Mouse (Mus musculus) kidney, adult 9 months (tissue): ENCODE results near the gene Ispd.

Experiments
- DNase-seq: peaks from one replicate; pipeline ENCODE4 v3.0.0; 2022

Ispd gene

DNA sequence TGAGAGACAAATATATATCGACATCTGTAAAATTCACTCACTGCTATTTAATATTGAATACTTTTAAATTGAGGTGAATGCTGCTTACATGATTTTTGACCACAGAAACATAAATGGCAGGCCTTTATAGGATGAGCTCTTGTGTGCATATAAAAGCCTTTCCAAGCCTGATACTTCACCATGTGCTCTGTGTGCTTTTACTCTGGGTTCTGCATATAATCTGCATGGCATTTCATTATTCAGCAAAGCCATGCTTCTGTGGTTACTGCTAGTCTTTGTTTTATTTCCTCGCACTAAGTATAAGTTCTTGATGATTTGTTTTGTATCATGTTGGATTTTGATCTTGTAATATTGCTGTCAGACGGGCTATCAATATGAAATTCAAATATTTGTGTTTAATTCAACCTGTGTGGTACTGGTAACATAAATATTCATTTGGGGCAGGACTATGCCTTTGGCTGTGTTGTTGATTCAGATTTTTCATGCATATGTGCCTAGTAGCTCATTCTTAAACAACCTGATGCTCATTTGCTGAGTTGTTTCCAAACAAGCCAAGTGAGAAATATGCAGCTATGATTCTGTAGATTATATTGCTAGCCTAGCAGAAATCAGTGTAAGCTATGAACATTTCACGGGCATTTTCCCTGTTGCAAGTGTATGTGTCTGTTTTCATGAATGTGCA lies 189.3 kb downstream of the Ispd start:
- DNase-seq = no peak

DNA sequence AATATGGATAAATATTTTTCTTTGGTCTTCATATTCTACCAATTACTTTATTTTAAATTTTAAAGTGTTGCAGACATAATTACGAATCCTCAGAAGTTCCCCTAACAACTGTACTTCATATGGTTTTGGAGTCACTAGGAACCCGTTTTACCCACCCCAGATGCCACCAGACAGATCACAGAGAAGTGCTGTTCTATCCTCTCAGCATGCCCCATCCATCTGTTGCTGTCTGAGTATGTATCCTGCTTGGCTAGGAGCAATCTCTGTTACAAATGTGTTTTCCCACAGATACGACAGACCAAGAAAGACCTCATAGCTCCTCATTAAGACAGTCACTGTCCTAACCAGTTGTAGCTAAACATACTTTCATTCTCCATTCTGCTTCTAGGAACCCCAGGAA lies 203.6 kb downstream of the Ispd start:
- DNase-seq = no peak

DNA sequence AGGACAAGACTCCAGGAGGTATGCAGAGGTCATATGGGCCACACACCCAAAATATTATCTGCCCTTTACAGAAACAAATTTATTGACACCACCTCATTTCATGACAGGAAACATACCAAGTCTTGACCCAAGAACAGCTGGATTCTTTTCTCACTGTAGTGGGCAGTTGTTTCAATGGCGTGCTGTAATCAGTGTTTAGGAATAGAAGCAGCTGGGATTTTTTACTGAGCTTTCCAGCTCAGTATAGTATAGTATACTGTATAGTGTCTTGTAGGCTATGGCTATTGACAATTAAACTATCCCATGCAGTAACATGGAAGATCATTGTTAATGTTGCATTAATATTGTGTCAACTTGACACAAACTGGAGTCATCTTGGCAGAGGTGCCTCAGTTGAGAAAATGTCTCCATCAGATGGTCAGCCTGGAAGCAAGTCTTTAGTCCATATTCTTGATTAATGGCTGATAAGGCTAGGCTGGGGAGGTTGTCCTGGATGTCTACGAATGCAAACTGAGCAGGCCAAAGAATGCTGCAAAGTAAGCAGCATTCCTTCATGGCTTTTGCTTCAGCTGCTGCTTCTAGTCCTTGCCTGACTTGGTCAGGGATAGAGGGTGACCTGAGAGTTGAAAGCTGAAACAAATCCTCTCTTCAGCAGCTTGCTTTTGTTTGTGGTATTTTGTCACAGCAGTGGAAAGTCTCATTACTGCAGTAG lies 216.4 kb downstream of the Ispd start:
- peak; percentile 7 for DNase-seq

DNA sequence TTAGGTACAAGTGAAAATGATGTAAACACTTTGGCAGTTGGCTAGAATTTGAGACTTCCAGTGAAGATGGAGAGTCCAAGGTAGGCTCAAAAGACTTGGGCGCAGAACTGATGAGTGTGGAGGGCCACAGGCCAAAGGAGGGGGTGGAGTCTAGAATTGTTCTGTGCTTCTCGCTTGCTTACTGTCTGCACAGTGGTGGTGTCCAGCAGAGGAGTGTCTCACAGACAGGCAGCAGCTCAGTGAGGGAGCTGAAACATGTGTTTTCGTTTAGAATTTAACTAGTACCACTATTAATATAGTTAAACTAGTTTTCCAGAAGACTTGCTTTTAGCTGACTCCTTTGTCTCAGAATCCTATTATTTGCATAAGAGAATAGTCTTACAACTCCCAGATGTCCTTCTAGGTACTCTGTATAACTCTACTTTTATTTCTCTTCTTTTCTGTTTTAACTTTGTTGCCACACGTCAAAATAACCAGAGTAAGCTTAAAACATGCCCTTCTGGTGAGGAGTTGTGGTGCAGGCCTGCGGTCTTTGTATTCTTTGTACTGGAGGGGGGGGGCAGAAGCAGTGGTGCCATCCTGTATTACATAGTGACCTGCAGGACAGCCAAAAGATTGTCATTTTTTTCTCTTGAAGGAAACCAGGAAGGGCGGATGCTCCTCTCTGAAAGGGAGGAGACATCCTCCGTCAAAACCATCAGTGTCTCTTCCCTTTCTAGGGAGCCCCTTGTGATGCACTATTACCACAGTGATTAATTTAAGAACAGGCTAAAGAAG lies 240.9 kb downstream of the Ispd start:
- DNase-seq = peak; percentile 45

DNA sequence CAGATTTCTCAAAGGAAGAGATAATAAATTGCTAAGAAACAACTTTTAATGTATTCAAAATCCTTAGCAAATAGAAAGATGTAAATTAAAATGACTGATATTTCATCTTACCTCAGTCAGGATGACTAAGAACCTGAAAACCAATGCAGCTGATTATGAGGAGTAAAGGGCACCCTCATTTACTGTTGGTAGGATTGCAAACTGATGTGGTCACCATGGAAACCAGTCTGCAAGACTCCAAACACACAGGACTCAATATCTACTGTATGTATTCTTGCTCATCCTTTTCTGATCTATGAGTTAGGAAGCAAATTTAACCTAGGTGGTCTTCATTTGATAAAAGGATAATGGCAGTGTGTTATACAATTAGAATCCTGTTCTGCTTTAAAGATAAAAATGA lies 246.0 kb downstream of the Ispd start:
- DNase-seq = no peak

DNA sequence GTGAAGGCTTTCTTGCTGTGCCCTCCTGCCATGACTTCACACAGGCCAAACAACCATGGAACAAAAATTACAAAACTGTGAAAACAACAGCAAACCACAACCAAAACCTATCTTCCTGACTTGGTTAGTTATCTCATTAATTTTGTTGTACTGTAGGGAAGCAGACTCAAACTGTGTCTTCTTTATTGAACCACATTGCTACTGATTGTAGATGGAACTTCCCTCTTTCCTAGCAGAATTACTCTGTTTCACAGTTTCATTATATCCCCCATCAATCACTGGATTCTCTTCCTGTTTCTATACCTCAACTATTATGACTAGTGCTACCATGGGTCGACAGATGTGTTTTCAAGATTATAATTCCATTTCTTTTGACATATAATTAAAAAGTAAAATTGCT lies 251.2 kb downstream of the Ispd start:
- no peak for DNase-seq

DNA sequence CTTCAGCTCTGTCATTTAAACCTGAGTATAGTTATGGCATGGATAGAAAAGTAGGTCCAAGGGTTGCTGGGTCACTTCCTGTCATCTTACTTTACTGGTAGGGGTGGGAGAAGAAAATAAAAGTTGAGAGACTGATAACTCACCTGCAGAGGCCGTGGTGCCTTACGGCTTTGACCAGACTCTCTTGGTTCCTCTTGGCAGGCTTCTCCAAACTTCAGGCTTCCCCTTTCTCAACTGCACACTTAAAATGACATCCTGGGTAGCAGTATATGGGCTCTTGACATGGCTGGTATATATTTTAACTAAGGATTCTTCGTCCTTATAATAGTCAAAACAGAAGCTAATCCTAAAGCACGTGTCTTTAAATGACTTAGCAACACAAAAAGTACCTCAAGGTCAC lies 266.3 kb downstream of the Ispd start:
- no peak for DNase-seq

DNA sequence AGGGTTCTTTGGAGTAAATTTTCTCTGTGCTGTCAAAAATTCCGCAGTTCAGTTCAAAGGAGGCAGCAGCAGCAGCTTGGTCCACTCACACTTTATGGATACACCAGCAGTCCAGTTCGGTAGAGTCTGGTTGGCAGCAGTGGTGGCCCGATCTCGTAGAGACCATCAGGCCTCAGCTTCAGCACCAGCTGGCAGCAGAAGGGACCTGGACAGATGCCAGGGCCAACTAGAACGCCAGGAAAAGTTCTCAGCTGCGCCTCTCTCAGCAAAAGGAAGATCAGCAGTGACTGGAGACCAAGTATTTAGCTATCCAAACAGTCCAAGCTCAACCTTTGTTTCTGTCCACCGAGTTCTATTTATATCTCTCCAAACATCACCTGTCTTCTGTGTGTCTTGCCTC lies 281.2 kb downstream of the Ispd start:
- DNase-seq = peak; percentile 12

DNA sequence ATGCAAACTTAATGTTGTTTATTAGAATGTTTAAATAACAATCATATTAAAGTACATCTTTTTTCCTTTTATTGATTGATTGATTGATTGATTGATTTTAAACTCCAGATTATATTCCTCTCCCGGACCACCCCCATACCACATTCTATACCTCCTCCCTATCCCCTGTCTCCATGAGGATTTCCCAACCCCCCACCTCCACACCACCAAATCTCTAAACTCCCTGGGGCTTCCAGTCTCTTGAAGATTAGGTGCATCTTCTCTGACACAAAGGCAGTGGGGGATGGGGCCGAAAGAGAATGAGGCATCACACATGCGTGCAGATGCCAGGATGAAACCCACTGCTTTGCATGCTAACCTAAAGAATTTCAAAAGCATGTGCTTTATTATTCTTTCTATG lies 283.5 kb downstream of the Ispd start:
- DNase-seq = no peak

DNA sequence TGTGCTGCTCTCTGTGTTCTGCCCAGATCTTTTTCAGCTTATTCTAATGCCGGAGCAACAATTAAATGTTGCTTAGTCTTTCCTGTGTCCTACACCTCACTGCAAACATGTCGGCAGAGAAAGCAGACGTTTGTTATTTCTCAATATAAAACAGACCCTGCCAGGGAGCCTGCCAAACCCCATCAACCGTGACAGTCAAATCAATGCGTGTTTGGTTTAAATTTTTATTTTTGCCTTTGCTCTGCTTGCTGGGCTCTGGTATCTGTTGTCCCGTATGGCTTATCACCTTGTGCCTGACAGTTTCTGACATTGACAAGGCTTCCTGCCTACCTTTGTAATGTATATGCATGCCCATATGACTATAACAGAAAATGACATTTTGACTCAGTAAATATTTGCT lies 285.5 kb downstream of the Ispd start:
- DNase-seq = peak; percentile 8

DNA sequence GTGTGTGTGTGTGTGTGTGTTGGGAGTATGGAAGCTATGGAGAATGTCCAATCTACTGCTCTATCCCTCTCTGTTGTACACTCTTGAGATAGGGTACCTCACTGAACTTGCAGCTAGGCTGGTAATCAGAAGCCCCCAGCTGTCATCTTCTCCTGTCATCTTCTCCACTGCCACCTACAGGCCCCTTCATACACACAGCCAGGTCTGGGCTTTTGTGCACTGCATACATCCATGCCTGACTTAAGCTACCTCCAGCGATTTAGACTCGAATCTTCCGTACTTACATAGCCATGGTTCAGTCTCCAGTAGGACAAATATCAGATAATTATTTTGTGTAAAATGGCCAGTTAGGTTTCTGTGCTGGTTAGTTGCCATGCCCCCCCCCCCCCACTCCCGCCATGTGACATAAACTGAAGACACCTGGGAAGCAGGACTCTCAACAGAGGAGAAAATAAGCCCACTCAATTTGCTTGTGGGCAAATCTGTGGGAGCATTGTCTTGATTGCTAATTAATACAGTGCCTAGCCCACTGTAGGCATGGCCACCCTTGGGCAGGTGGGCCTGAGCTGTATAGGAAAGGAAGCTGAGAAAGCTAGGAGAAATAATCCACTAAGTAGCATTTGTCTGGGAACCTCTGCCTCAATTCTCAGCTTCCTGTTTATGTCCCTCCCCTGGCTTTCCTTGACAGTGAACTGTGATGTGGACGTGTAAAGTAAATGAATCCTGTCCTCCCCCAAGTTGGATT lies 289.1 kb downstream of the Ispd start:
- DNase-seq = no peak

DNA sequence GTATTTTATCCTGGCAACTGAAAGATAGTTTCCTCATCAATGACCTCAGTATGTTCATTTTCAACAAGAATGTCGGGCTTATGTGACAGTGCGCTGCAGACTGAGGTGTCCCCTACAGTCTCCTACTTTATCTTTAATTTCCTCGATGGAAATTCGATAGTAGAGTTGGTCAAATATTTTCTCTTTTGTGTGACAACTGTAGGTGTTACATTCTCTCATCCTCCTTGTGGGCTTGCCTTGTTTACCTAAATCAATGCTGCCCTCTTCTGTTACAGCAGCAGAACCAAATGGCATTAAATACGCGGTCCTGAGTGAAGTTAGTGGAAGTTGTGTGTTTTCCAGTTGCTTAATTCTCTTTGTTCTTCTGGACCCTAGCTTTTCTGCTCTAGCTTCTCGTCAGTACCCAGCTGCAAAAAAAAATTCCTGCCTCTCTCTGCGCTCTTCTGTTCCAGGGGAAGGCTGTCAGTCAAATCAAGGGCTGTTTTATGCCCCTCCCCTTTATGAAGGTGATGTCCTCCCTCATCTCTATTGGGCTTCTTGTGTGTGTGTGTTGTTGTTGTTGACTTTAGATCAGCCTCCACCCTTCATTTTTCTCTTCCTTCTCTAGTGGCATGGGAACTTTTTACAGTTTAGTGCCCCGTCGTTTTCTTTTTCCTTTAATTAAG lies 289.8 kb downstream of the Ispd start:
- DNase-seq = peak; percentile 50

DNA sequence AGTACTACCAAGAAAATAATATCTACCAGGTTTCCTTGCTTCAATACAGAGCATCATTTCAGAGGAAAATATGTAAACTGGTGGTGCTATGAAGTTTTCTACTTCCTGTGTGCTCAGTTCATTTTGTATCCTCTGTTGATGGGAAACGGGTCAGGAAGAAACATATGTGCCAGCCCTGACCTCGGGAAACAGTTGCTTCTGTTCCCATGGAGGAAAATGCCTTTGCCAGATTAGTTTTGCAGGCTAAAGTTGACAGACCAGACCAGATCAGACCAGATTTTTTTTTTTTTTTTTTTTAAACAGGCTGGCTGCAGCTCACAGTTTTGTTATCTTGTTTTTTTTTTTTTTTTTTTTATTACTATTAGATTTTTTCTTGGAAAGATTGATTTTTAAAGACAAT lies 293.2 kb downstream of the Ispd start:
- no peak for DNase-seq

DNA sequence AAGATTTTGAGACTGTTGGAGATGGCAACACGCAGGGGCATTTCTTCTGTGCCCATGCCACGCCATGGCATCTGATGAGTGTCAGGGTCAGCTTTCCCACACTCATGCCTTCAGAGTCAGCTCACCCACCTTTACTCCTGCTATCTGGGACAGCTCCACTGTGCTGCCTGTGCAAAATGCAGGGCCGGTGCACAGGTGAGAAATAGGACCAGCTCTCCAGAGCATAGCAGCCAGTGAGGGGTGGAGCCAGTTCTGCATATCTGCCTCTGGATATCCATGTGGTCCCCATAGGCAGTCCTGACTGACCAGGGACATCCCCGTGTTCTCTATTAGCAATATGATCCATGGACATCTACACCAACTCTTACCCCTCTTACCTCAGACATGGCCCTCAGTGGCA lies 297.0 kb downstream of the Ispd start:
- DNase-seq = no peak

DNA sequence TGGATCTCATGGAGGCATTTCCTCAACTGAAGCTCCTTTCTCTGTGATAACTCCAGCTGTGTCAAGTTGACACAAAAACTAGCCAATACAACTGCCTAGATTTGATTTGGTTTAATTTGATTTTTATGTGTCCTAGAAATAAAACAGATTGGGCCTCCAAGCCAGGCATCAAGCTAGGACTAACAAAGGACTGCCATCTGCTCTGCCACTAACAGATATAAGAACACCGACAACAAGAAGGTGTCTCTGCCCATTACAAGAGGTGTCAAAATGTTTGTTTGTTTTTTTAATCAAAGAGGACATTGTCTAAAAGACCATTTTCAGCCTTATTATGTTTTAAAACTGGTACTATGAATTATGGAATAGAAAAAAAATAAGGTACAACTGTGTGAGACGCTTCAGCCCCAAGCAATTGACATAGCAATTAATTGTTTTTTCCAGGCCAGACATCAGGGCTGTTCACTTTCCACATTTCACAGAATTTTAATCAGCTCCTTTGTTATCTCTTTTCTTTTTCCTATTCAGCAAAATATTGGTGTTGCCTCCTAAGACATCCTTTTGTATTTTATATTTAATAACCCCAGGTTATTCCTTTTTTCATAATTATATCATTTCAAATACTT lies 299.7 kb downstream of the Ispd start:
- no peak for DNase-seq

DNA sequence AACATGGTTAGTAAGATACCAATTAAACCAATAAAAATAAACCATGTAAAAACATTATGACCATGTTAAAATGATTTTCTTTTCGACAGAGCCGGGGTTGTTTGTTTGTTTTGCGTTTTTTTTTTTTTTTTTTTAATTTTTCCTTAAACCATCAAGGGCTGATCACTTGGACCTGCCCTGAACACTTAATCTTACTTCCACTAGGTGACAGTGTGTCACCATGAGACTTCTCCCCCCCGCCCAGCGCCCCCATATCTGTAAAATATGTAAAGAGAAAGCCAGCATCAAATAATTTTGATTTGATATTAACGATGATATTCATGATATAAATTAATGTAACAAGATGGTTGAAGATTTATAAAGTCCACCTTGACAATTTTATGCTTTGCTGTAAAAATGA lies 300.5 kb downstream of the Ispd start:
- DNase-seq = no peak

DNA sequence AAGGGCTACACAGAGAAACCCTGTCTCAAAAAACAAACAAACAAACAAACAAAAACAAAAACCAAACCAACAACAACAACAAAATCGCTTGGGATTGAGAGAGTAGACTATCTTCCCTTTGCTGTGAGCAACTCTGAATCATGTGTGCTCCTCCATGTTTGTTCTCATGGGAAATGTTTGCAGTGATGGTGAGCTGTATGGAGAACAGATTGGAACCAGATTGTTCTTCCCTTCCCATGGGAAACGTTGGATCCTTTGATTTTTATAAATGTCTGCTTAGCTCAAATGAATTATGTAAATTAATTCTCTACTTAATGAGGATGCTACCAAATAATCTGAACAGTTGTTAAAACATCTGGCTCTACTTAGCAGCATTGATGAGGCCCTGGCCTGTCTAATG lies 312.8 kb downstream of the Ispd start:
- DNase-seq = no peak

DNA sequence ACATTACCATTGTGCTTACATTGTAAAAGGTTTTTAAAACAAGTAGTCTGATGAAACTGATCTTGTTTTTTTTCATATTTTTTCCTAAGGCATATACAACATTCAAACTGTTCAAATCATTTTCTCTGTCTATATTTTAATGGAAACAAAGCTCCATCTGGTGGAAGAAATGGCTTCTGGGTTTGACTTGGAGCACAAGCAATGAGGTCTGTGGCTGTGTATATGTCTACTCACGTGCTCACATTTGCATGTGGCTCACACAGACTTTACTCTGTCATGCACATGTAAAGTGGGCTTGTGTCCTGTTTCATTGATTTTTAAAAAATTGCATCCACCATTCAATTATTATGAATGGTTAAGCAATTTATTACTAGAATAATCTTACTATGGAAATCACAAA lies 323.1 kb downstream of the Ispd start:
- DNase-seq = no peak

DNA sequence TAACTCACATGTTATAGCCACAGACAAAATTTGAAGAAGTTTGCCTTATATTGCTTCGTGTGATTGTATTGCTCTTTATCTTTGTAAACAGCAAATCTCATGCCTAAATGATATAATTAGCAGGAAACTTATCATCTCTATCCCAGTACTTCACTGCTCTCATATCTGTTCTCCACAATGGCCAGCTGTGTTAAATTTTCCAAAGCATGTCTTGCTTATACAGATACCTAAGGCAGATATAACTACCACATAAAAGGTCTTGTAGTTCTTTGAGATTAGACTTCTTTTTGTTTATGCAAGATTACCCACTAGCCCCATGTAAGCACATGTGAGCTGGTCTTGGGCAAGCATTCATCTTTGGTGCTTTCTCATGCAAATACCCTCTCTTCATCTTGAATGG lies 327.6 kb downstream of the Ispd start:
- no peak for DNase-seq

DNA sequence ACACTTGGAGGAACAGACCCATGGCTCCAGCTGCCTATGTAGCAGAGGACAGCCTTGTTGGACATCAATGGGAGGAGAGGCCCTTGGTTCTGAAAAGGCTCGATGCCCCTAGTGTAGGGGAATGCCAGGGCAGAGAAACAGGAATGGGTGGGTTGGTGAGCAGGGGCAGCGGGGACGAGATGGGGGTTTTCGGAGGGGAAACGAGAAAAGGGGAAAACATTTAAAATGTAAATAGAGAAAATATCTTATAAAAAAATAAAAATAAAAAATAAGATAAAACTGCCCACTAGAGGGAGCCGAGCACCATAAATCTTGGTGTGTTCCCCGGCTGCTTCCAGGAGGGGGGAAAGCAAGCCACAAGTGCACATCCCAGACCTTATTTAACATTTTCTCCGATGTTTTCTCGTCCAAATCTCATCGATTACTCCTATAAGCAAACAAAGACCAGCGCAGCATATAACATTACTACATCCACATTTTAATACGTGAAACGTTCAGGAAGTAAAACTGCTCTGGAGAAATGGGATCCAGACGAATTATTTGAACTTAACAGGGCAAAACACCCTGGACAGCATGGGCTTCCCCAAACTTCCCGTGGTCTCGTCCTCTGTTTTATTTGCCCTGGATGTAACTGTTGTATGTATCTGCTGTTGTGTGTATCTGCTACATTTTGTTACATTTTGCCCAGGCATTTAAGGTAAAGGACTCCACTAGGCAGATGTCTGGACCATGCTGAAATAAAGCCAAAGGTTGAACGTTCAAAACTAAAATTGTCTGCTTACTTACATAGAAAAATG lies 332.8 kb downstream of the Ispd start:
- peak; percentile 30 for DNase-seq

DNA sequence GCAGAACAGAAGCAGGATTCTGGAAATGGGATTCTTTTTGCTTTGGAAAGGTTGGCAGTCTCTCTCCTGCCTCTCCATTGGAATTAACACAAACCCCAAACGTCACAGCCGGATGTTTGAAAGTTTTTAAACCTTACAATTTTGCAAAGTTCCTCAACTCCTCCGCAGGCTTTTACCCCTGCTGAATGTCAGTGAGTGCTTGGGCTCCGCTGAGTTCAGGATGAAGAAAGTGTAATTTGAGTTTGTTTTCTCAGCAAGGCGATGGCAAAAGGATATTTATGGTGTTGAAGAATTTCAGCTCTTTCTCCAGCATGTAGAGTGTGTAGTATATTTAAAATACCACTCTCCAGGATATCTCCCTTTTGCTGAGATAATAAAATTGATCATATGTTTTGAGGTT lies 336.3 kb downstream of the Ispd start:
- DNase-seq = no peak

DNA sequence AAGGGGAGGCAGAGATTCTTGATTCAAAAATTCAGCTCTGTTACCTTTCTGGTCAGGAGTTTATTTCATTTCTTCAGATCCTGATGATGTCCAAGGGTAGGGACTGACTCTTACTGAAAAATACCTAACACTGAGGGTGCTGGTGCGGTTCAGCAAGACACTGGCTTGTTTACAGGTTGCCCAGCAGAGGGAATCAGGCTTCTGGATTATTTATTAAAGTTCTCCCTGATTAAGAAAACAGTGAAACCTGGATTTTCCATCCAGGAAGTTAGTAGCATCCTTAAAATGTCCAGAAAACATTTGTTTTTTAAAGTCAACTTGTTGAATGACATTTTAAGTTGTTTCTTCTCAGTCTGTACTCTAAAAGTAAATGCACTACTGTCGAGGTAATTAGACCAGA lies 337.2 kb downstream of the Ispd start:
- DNase-seq = no peak
